Mouse (Mus musculus) stomach, postnatal 0 days (tissue): ENCODE data around the gene Cdkn2aipnl. TPM values are rescaled to one million over a fixed set of nuclear protein-coding genes. Genes with fewer than 3 reads are reported as not detected.

Experiments
- ATAC-seq: fragments of 200-750 bp; cut with Nextera tagmentation; 2 replicates; pipeline ENCODE4 v1.8.0; 2017; ENCODE audit not compliant: low FRiP score, low TSS enrichment
- DNase-seq: peaks from one replicate; pipeline ENCODE4 v3.0.0-alpha.2; 2016; ENCODE audit warnings: low spot score
- H3K27ac ChIP-seq: fragments of 300-500 bp; sonication (generic); replicated peaks from 2 replicates; pipeline ENCODE4 v1.5.1; 2014; ENCODE audit warnings: mild to moderate bottlenecking, control low read depth
- H3K27me3 ChIP-seq: fragments of 300-500 bp; sonication (generic); 2 replicates; pipeline ENCODE4 v1.6.1; 2014; ENCODE audit warnings: low read length; ENCODE audit not compliant: control insufficient read depth, insufficient read depth
- H3K36me3 ChIP-seq: fragments of 300-500 bp; sonication (generic); 2 replicates; pipeline ENCODE4 v1.6.1; 2014; ENCODE audit warnings: low read length, mixed read lengths; ENCODE audit not compliant: control insufficient read depth, insufficient read depth
- H3K4me1 ChIP-seq: fragments of 300-500 bp; sonication (generic); replicated peaks from 2 replicates; pipeline ENCODE4 v1.6.1; 2014; ENCODE audit warnings: antibody characterized with exemption; ENCODE audit not compliant: control insufficient read depth, insufficient read depth
- H3K4me2 ChIP-seq: fragments of 300-500 bp; sonication (generic); replicated peaks from 2 replicates; pipeline ENCODE4 v1.6.1; 2014; ENCODE audit warnings: low read depth, mild to moderate bottlenecking, control low read depth, moderate library complexity
- H3K4me3 ChIP-seq: fragments of 300-500 bp; sonication (generic); 2 replicates; pipeline ENCODE4 v1.5.1; 2014; ENCODE audit warnings: low read depth, low read length, control low read depth
- H3K9ac ChIP-seq: fragments of 300-500 bp; sonication (generic); 2 replicates; pipeline ENCODE4 v1.6.1; 2014; ENCODE audit warnings: mild to moderate bottlenecking, low read length, control low read depth, mixed read lengths
- H3K9me3 ChIP-seq: fragments of 300-500 bp; sonication (generic); 2 replicates; pipeline ENCODE4 v1.6.1; 2016; ENCODE audit warnings: low read length; ENCODE audit not compliant: control insufficient read depth
- CTCF ChIP-seq: IDR thresholded peaks from 2 replicates; pipeline ENCODE4 v1.5.1; 2016; ENCODE audit warnings: antibody characterized with exemption, low read depth, mild to moderate bottlenecking, moderate library complexity
- EP300 ChIP-seq: optimal IDR thresholded peaks from 2 replicates; pipeline ENCODE3; 2016; ENCODE audit warnings: antibody characterized with exemption
- WGBS: fragments of 180-500 bp; shearing (Covaris S2); extraction: QIAGEN DNeasy Blood & Tissue Kit; methylation state at CpG from one replicate; pipeline ENCODE4 v1.1.7; 2014; 5-methylcytosine and 5-hydroxymethylcytosine counted together
- polyA plus RNA-seq: library from polyadenylated mRNA; unstranded; fragments of >200 nt; fragmentation: Nextera tagmentation; extraction: Ambion mirVana; gene quantifications from 2 replicates; pipeline ENCODE4 v1.2.1, GENCODE M21; 2015

The Cdkn2aipnl gene
- polyA plus RNA-seq, 1 experiment from 2014 or later: 46.9 TPM

GRCm38 (mm10) chr11:51960967-51961471 lies 6.4 kb upstream of the Cdkn2aipnl start:
- WGBS: 49% methylated on average over 11 of the region's 11 CpGs
- ATAC-seq (0 out of 2 replicates have a peak, but pooled peaks have one; percentile 35), DNase-seq (no peak)
- Histone ChIP-seq H3K27me3 (no peaks in the 10 kb centered on the region), H3K9me3 (no peaks in the 10 kb centered on the region), H3K27ac (no peak overlapping the region), H3K9ac (no peak overlapping the region), H3K36me3 (no peaks in the 10 kb centered on the region), H3K4me2 (no peak overlapping the region), H3K4me3 (no peak overlapping the region), H3K4me1 (no peaks in the 10 kb centered on the region)
- TF ChIP-seq EP300 (no peak), CTCF (peak; percentile 61)

DNA sequence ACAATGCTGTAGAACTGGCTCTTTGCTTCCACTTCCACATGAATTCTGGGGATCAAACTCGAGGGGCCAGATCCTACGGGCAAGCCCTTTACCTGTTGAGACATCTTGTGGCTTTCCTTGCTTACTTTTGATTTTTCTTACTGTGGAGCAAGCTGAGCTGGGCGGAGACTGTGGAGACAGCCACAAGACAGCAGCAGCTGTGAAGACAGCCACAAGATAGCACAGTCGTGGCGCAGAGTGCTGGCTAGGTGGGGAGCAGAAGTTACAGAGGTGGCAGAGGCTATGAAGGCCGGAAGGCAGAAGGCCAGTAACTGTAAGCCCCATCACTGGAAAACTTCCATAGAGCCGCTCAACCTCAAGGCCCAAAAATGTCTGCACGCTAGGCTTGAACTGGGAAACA lies 5.7 kb upstream of the Cdkn2aipnl start:
- 84% methylated on average over 8 of the region's 8 CpGs for WGBS

GRCm38 (mm10) chr11:51962277-51962676 lies 5.2 kb upstream of the Cdkn2aipnl start:
- ATAC-seq: no peak
- no peak overlapping the region for H3K4me2 ChIP-seq
- no peaks in the 10 kb centered on the region for H3K36me3 ChIP-seq
- no peaks in the 10 kb centered on the region for H3K9me3 ChIP-seq
- WGBS: 92% methylated on average over 7 of the region's 7 CpGs
- no peaks in the 10 kb centered on the region for H3K27me3 ChIP-seq
- no peaks in the 10 kb centered on the region for H3K4me1 ChIP-seq
- TF ChIP-seq CTCF (no peak), EP300 (no peak)
- no peak overlapping the region for H3K4me3 ChIP-seq
- no peak overlapping the region for H3K9ac ChIP-seq
- no peak for DNase-seq
- no peak overlapping the region for H3K27ac ChIP-seq

More for the DNA sequence above, 5.7 kb upstream of the Cdkn2aipnl start:
- Histone ChIP-seq H3K4me3 (no peak overlapping the region), H3K27me3 (no peaks in the 10 kb centered on the region), H3K9me3 (no peaks in the 10 kb centered on the region), H3K9ac (no peak overlapping the region), H3K36me3 (no peaks in the 10 kb centered on the region), H3K4me1 (no peaks in the 10 kb centered on the region), H3K27ac (no peak overlapping the region), H3K4me2 (no peak overlapping the region)
- no peak for TF ChIP-seq CTCF
- TF ChIP-seq EP300: no peak
- no peak for ATAC-seq
- no peak for DNase-seq

- TF ChIP-seq EP300 (no peak), CTCF (no peak)
- no peak overlapping the region for H3K9ac ChIP-seq
- H3K27ac ChIP-seq: no peak overlapping the region
- H3K4me1 ChIP-seq: no peaks in the 10 kb centered on the region
- ATAC-seq (no peak), DNase-seq (no peak)
- no peaks in the 10 kb centered on the region for H3K9me3 ChIP-seq
- H3K36me3 ChIP-seq: peaks cover 5% of the 10 kb centered on the region; the same call in 1 of the 2 replicates
- H3K4me3 ChIP-seq: no peak overlapping the region
- no peaks in the 10 kb centered on the region for H3K27me3 ChIP-seq
- 71% methylated on average over 5 of the region's 5 CpGs for WGBS
- no peak overlapping the region for H3K4me2 ChIP-seq
Observed at GRCm38 (mm10) chr11:51966651-51967050, 810 bp upstream of the Cdkn2aipnl start.

DNA sequence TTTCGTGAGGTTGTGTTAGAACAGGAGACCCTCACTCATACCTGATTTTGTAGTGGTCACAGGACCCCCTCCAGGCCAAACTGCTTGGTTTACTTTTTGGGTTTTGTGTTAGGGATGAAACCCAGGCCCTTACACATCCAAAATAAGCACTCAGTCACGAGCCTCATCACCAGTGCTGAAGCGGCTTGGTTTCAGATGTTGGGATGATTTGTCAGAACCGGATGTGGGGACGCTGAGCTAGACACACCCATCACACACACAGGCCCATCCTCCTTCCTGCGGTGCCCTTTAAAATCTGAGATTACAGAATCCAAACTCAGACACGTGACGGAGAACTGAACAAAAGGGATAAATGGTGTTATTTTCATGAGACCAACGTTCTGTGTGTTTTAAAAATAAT lies 1.4 kb downstream of the Cdkn2aipnl start:
- no peak overlapping the region for H3K4me3 ChIP-seq
- peaks cover 9% of the 10 kb centered on the region for H3K36me3 ChIP-seq
- no peak overlapping the region for H3K9ac ChIP-seq
- no peaks in the 10 kb centered on the region for H3K4me1 ChIP-seq
- DNase-seq (no peak), ATAC-seq (no peak)
- H3K4me2 ChIP-seq: no peak overlapping the region
- no peaks in the 10 kb centered on the region for H3K27me3 ChIP-seq
- no peak overlapping the region for H3K27ac ChIP-seq
- H3K9me3 ChIP-seq: no peaks in the 10 kb centered on the region
- WGBS: 92% methylated on average over 9 of the region's 9 CpGs
- TF ChIP-seq EP300 (no peak), CTCF (no peak)

- no peak overlapping the region for H3K4me3 ChIP-seq
- no peak overlapping the region for H3K4me2 ChIP-seq
- ATAC-seq (no peak), DNase-seq (no peak)
- no peak overlapping the region for H3K9ac ChIP-seq
- no peak overlapping the region for H3K27ac ChIP-seq
- peaks cover 9% of the 10 kb centered on the region for H3K36me3 ChIP-seq
- H3K4me1 ChIP-seq: no peaks in the 10 kb centered on the region
- WGBS: 92% methylated on average over 2 of the region's 2 CpGs
- peak; percentile 44 for TF ChIP-seq CTCF
- no peak for TF ChIP-seq EP300
- H3K9me3 ChIP-seq: no peaks in the 10 kb centered on the region
- H3K27me3 ChIP-seq: no peaks in the 10 kb centered on the region
Observed at GRCm38 (mm10) chr11:51969511-51969910, 2.0 kb downstream of the Cdkn2aipnl start.
